Mouse (Mus musculus): ENCODE results near the gene Hdac4.

The Hdac4 gene

GRCm38 (mm10) chr1:92059571-92059970 is 135.9 kb downstream of the Hdac4 start:
- DNase-seq (ENCODE audit: low spot score), result no peak

- DNase-seq (ENCODE audit: low spot score), result no peak
These were observed 136.6 kb downstream of the Hdac4 start for GRCm38 (mm10) chr1:92058731-92059425.

GRCm38 (mm10) chr1:92057068-92057467 is 138.4 kb downstream of the Hdac4 start:
- no peak for DNase-seq (ENCODE audit: low spot score)

- no peak for DNase-seq (ENCODE audit: low spot score)
These were observed 140.3 kb downstream of the Hdac4 start for GRCm38 (mm10) chr1:92055149-92055548.

- no peak for DNase-seq (ENCODE audit: low spot score)
These were observed 143.3 kb downstream of the Hdac4 start for GRCm38 (mm10) chr1:92052190-92052589.

GRCm38 (mm10) chr1:92051489-92052062 is 143.9 kb downstream of the Hdac4 start:
- no peak for DNase-seq (ENCODE audit: low spot score)

- DNase-seq (ENCODE audit: low spot score), result no peak
These were observed 144.5 kb downstream of the Hdac4 start for GRCm38 (mm10) chr1:92050992-92051391.

GRCm38 (mm10) chr1:92050566-92050965 is 144.9 kb downstream of the Hdac4 start:
- DNase-seq (ENCODE audit: low spot score), result no peak

DNA sequence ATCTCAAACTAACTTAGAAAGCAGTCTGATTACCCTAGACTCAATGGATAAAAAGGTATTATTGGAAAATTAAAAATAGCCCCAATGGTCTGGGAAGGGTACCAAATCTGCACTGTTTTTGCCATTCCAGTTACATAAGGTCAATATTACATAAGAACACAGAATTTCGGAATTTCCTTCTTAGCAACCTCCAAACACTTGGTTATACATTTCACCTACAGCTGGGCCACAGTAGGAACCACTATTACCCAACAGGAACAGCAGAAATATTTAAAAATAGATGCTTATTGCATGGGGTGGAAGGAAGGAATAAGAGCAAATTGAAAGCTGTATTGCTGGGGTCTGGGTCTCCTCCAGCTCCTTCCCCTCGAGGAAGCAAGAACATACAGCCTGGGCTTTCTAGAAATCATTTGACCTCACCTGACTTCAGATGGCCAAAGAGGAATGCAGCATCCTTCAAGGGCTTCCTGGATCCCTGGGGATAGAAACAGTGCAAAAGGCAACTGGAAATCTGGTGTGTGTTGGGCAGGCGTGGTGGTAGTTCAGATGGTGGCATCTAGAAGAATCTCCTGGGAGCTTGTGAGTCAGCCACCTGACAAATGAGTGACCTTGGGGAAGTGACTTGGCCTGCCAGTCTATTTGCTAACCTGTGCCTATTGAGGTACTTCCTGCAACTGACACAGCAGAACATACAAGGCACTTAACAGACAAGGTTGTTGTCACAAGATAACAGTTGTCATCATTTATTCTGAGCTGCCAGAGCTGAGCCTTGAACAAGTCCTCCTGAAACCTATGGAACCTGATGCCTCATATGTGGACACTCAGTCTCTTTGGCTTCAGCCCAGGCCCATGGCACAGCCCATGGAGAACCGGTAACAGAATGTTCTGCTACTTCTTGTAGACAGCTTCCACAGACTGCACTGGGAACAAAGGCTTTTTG is 146.8 kb downstream of the Hdac4 start:
- no peak for DNase-seq (ENCODE audit: low spot score)

GRCm38 (mm10) chr1:92045671-92046070 is 149.8 kb downstream of the Hdac4 start:
- no peak for DNase-seq (ENCODE audit: low spot score)

- DNase-seq (ENCODE audit: low spot score), result no peak
These were observed 150.6 kb downstream of the Hdac4 start for GRCm38 (mm10) chr1:92044868-92045267.

GRCm38 (mm10) chr1:92043989-92044388 is 151.5 kb downstream of the Hdac4 start:
- no peak for DNase-seq (ENCODE audit: low spot score)

- DNase-seq (ENCODE audit: low spot score), result no peak
These were observed 153.4 kb downstream of the Hdac4 start for GRCm38 (mm10) chr1:92042126-92042525.

- no peak for DNase-seq (ENCODE audit: low spot score)
These were observed 154.2 kb downstream of the Hdac4 start for GRCm38 (mm10) chr1:92041290-92041689.

- DNase-seq (ENCODE audit: low spot score), result no peak
These were observed 156.8 kb downstream of the Hdac4 start for GRCm38 (mm10) chr1:92038714-92039113.

DNA sequence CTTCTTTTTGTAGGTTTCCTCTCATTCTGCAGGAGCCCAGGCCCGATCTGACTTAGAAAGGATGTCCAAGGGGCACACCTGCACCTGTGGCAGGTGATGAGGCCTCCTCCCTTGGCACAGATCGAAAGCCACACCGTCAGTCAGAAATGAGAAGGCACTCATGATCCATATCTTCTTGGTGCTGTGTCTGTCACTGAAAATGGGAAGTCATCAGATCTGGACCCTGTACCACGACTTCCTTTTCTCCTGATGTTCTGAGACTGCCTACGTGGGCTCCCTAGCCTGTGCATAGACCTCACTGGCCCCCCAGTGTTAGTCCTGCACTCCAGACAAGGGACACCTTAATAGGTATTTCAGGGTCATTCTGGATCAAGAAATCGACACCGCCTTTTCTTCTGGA is 158.5 kb downstream of the Hdac4 start:
- DNase-seq (ENCODE audit: low spot score), result no peak

DNA sequence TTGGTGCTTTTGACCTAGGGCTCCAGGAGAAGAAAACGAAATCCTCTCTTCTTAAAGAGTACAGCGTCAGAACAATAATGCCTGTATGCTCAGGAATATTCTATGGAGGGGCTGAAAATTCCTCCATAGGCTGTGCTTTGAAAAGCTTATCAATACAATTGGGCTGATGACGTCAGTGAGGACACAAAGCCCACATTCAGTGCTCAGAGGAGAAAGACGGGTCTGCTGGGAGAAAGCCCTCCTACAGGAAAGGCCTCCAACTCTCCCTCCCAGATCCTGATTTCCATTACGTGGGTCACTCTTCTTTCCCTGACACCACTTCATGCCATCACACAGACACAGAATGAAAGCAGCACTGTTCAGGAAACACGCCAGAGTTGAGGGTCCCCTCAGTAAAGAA is 159.7 kb downstream of the Hdac4 start:
- no peak for DNase-seq (ENCODE audit: low spot score)

DNA sequence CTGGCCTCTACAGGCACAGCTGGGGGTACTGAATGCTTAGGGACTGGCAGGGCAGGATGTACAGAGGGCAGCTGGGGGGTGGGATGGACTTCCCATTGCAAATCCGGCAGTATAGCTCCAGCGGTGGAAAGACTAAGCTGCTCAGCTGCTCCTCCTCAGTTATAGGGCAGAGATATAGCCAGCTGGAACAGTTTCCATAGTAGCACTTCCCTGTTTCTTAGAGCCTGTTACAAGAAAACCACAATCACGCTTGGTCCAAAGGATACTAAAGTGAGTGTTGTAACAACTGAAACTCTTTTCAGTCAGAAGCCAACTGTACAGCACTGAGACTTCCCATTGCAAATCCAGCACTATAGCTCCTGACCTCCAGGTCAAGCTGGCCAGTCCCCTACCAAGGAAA is 161.3 kb downstream of the Hdac4 start:
- no peak for DNase-seq (ENCODE audit: low spot score)

DNA sequence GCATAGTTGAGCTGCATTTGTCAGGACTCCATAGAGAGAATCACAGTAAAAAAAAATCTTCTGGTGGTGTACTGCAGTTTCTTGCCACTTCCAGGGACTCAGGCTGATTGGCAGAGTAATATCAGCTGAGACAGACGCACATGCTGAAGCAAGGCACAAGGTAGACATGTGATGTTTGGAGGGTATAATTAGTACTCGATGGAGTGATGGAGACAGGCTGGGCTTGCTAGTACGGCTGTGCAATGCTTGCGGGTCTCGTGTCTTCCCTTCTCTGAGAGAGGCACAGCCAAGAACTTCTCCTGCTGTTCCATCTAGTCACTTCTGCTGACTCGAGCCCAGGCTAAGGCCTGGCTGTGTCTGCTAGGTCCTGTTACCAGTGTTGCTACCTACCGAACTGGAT is 162.0 kb downstream of the Hdac4 start:
- DNase-seq (ENCODE audit: low spot score), result no peak

DNA sequence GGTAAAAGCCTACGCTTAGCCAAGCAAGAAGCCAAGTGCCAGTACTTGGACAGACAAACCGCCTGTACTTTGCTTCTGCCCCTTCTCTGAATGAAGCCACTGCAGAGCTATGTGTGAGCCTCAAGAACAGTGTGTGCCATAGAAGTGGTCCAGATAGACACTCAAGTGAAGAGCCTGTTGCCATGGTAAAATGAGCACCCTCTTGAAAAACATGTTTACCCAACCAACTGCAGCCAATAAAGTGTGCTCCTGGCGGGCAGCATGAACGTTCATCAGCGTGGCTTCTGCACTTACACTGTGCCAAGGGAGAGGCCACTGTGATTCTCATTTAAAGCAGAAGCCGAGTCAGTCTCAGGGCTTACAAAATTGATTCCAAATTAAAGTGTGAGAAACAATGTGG is 165.0 kb downstream of the Hdac4 start:
- no peak for DNase-seq (ENCODE audit: low spot score)

GRCm38 (mm10) chr1:92028158-92028557 is 167.3 kb downstream of the Hdac4 start:
- DNase-seq (ENCODE audit: low spot score), result no peak

DNA sequence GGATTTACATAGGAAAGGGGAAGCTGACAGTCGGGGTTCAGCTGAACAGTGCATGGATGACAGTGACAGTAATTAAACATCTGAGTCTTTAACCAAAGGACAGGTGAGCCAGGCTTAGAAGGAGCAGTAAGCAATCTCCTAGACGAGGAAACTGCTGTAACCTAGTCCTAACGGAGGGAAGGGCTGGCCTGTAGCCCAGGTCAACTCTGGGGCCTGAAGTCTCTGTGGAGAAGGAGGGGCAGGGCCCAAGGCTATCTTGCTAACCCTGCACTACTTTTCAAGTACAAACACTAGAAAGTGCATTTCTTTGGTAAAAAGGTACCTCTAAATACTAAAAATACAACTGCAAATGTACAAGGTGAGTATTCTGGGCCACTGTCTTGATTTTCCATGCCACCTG is 169.1 kb downstream of the Hdac4 start:
- DNase-seq (ENCODE audit: low spot score), result no peak

DNA sequence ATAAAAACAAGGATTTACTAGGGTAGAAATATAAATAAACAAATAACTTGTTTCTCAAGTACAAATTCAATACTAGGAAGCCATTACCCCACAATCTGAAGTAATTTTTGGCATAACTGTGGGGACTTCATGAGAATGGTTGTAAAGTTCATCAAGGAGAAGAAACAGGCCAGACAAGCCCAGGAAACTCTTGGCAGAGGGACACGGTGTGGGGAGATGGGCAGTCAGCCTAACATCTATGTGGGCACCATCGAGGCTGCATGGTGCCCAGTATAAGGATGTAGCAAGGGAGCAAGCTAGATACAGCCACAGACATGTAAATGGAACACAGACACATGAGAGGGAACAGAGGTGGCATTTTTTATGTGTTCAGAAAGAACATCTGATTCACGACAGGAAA is 171.6 kb downstream of the Hdac4 start:
- no peak for DNase-seq (ENCODE audit: low spot score)
